Mouse (Mus musculus) erythroblast, embryonic 14.5 days (primary cell): ENCODE measurements around the gene Cdc14b. TPM values are rescaled to one million over a fixed set of nuclear protein-coding genes. Genes with fewer than 3 reads are reported as not detected.

Experiments
- H3K27me3 ChIP-seq: 2 replicates; pipeline ENCODE4 v1.6.1; 2012; ENCODE audit warnings: inconsistent platforms; ENCODE audit not compliant: control insufficient read depth
- H3K36me3 ChIP-seq: 2 replicates; pipeline ENCODE4 v1.6.1; 2012; ENCODE audit warnings: mild to moderate bottlenecking, inconsistent platforms; ENCODE audit not compliant: control insufficient read depth
- H3K4me1 ChIP-seq: 2 replicates; pipeline ENCODE4 v1.6.1; 2012; ENCODE audit warnings: inconsistent platforms; ENCODE audit not compliant: control insufficient read depth
- H3K4me3 ChIP-seq: replicated peaks from 2 replicates; pipeline ENCODE3; 2012; ENCODE audit warnings: moderate library complexity, mild to moderate bottlenecking, inconsistent platforms
- H3K9me3 ChIP-seq: 2 replicates; pipeline ENCODE4 v1.6.1; 2012; ENCODE audit warnings: low read length, inconsistent platforms, mixed read lengths; ENCODE audit not compliant: control insufficient read depth
- GATA1 ChIP-seq: IDR thresholded peaks from 2 replicates; pipeline ENCODE4 v1.6.1; 2012; ENCODE audit warnings: low read length, inconsistent platforms, mixed read lengths
- TAL1 ChIP-seq: IDR thresholded peaks from 3 replicates; pipeline ENCODE4 v1.6.1; 2012; ENCODE audit warnings: low read length, inconsistent platforms, mixed read lengths
- polyA plus RNA-seq: library from polyadenylated mRNA; stranded (reverse); fragments of >175 nt; gene quantifications from 2 replicates; pipeline ENCODE4 v1.2.3, GENCODE M21; 2012

Gene Cdc14b
- polyA plus RNA-seq, 1 experiment, result not detected

GRCm38 (mm10) chr13:64197899-64198298 is 77.2 kb downstream of the Cdc14b start:
- no peak overlapping the region for H3K4me3 ChIP-seq
- H3K27me3 ChIP-seq, result no peaks in the 10 kb centered on the region
- H3K36me3 ChIP-seq, result no peaks in the 10 kb centered on the region
- H3K9me3 ChIP-seq, result no peaks in the 10 kb centered on the region
- TF ChIP-seq GATA1 (no peak), TAL1 (no peak)
- no peaks in the 10 kb centered on the region for H3K4me1 ChIP-seq

GRCm38 (mm10) chr13:64187065-64187464 is 88.0 kb downstream of the Cdc14b start:
- H3K4me1 ChIP-seq, result no peaks in the 10 kb centered on the region
- no peak for TF ChIP-seq GATA1
- no peak for TF ChIP-seq TAL1
- no peaks in the 10 kb centered on the region for H3K36me3 ChIP-seq
- H3K27me3 ChIP-seq, result no peaks in the 10 kb centered on the region
- H3K9me3 ChIP-seq, result no peaks in the 10 kb centered on the region
- H3K4me3 ChIP-seq, result no peak overlapping the region

- Histone ChIP-seq H3K36me3 (no peaks in the 10 kb centered on the region), H3K27me3 (no peaks in the 10 kb centered on the region), H3K4me1 (no peaks in the 10 kb centered on the region), H3K9me3 (no peaks in the 10 kb centered on the region), H3K4me3 (no peak overlapping the region)
- TF ChIP-seq TAL1, result no peak
- TF ChIP-seq GATA1, result no peak
These were observed 88.6 kb downstream of the Cdc14b start for GRCm38 (mm10) chr13:64186516-64186915.

GRCm38 (mm10) chr13:64185586-64185985 is 89.5 kb downstream of the Cdc14b start:
- H3K4me3 ChIP-seq, result no peak overlapping the region
- H3K4me1 ChIP-seq, result no peaks in the 10 kb centered on the region
- H3K9me3 ChIP-seq, result no peaks in the 10 kb centered on the region
- TF ChIP-seq TAL1 (no peak), GATA1 (no peak)
- no peaks in the 10 kb centered on the region for H3K27me3 ChIP-seq
- no peaks in the 10 kb centered on the region for H3K36me3 ChIP-seq

GRCm38 (mm10) chr13:64185176-64185575 is 89.9 kb downstream of the Cdc14b start:
- no peaks in the 10 kb centered on the region for H3K27me3 ChIP-seq
- H3K36me3 ChIP-seq, result no peaks in the 10 kb centered on the region
- no peaks in the 10 kb centered on the region for H3K4me1 ChIP-seq
- no peaks in the 10 kb centered on the region for H3K9me3 ChIP-seq
- no peak for TF ChIP-seq GATA1
- no peak for TF ChIP-seq TAL1
- no peak overlapping the region for H3K4me3 ChIP-seq

- Histone ChIP-seq H3K36me3 (no peaks in the 10 kb centered on the region), H3K27me3 (no peaks in the 10 kb centered on the region), H3K9me3 (no peaks in the 10 kb centered on the region), H3K4me3 (no peak overlapping the region), H3K4me1 (no peaks in the 10 kb centered on the region)
- TF ChIP-seq TAL1, result no peak
- no peak for TF ChIP-seq GATA1
These were observed 90.7 kb downstream of the Cdc14b start for GRCm38 (mm10) chr13:64184361-64184760.

GRCm38 (mm10) chr13:64183583-64183982 is 91.5 kb downstream of the Cdc14b start:
- H3K27me3 ChIP-seq, result no peaks in the 10 kb centered on the region
- no peaks in the 10 kb centered on the region for H3K9me3 ChIP-seq
- H3K4me1 ChIP-seq, result no peaks in the 10 kb centered on the region
- TF ChIP-seq GATA1 (no peak), TAL1 (no peak)
- no peak overlapping the region for H3K4me3 ChIP-seq
- H3K36me3 ChIP-seq, result no peaks in the 10 kb centered on the region

- no peaks in the 10 kb centered on the region for H3K9me3 ChIP-seq
- no peak overlapping the region for H3K4me3 ChIP-seq
- TF ChIP-seq GATA1 (no peak), TAL1 (no peak)
- no peaks in the 10 kb centered on the region for H3K4me1 ChIP-seq
- no peaks in the 10 kb centered on the region for H3K27me3 ChIP-seq
- no peaks in the 10 kb centered on the region for H3K36me3 ChIP-seq
These were observed 93.0 kb downstream of the Cdc14b start for GRCm38 (mm10) chr13:64182091-64182490.

- TF ChIP-seq GATA1 (no peak), TAL1 (no peak)
- Histone ChIP-seq H3K4me3 (no peak overlapping the region), H3K4me1 (no peaks in the 10 kb centered on the region), H3K9me3 (no peaks in the 10 kb centered on the region), H3K36me3 (no peaks in the 10 kb centered on the region), H3K27me3 (no peaks in the 10 kb centered on the region)
These were observed 94.2 kb downstream of the Cdc14b start for GRCm38 (mm10) chr13:64180888-64181287.

GRCm38 (mm10) chr13:64180300-64180699 is 94.8 kb downstream of the Cdc14b start:
- no peak overlapping the region for H3K4me3 ChIP-seq
- no peaks in the 10 kb centered on the region; the same call in 1 of the 2 replicates for H3K36me3 ChIP-seq
- H3K27me3 ChIP-seq, result no peaks in the 10 kb centered on the region

More at GRCm38 (mm10) chr13:64180300-64180699, 94.8 kb downstream of the Cdc14b start:
- Histone ChIP-seq H3K9me3 (no peaks in the 10 kb centered on the region), H3K4me1 (no peaks in the 10 kb centered on the region)
- TF ChIP-seq TAL1, result no peak
- no peak for TF ChIP-seq GATA1
